Mouse (Mus musculus): ENCODE data around the gene Ankrd55.

- TF ChIP-seq GABPA (IDR thresholded peaks at IDR 0.05; ENCODE audit: low read depth, low read length) (no peak), UBTF (IDR thresholded peaks at IDR 0.05; ENCODE audit: borderline replicate concordance, insufficient read depth, low read depth, low read length) (no peak), POLR2AphosphoS2 (IDR thresholded peaks at IDR 0.05; ENCODE audit: low read length) (no peak), MXI1 (IDR thresholded peaks at IDR 0.05; ENCODE audit: low read depth, low read length) (no peak), EP300 (IDR thresholded peaks at IDR 0.05; ENCODE audit: low read depth in 1 of 2, low read length in 2 of 2) (no peak), POLR2A (IDR thresholded peaks at IDR 0.05; ENCODE audit: control insufficient read depth in 1 of 2, insufficient read depth in 1 of 2, low read depth in 1 of 2, low read length in 2 of 2, poor library complexity in 1 of 2) (no peak), ELF1 (IDR thresholded peaks at IDR 0.05; ENCODE audit: low read depth, low read length) (no peak), JUND (IDR thresholded peaks at IDR 0.05; ENCODE audit: low read depth, low read length) (no peak), CTCF (IDR thresholded peaks at IDR 0.05 in 2 of 3, conservative IDR thresholded peaks at IDR 0.05 in 1 of 3; ENCODE audit: control insufficient read depth in 1 of 3, insufficient read depth in 1 of 3, low read depth in 2 of 3, low read length in 3 of 3, poor library complexity in 1 of 3, severe bottlenecking in 1 of 3) (no peak), BHLHE40 (IDR thresholded peaks at IDR 0.05; ENCODE audit: borderline replicate concordance, low read depth, low read length) (no peak)
Measured at GRCm38 (mm10) chr13:112412251-112412650, 124.0 kb downstream of the Ankrd55 start.
